Mouse (Mus musculus) erythroid progenitor cell, adult 5-6 weeks (primary cell): ENCODE results near the gene Gpr137b. TPM values are rescaled to one million over a fixed set of nuclear protein-coding genes. Genes with fewer than 3 reads are reported as not detected.
"Not testable (repeated sequence)": the region's sequence is repeated elsewhere in the genome, so short reads cannot be mapped to it uniquely, and the experiment has no call there.

ENCODE experiments used
- ATAC-seq: replicated peaks from 2 replicates; pipeline ENCODE4 v1.8.0; 2016; ENCODE audit warnings: moderate number of reproducible peaks, mild to moderate bottlenecking, moderate TSS enrichment, inconsistent platforms; ENCODE audit not compliant: poor library complexity, low FRiP score, severe bottlenecking
- total RNA-seq, 2 experiments: library from RNA; stranded (forward) in 1 of 2; stranded (reverse) in 1 of 2; fragments of 150-400 nt in 1 of 2; fragments of 186-747, 209-891 nt in 1 of 2; gene quantifications; 2 replicates each; pipeline versions ENCODE4 v1.2.3 to v1.2.4; 2015 to 2017; ENCODE audit warnings: low replicate concordance in 2 of 2

Gene Gpr137b
- 4.0 and 6.7 TPM in 2 replicates for total RNA-seq (2015; ENCODE audit: low replicate concordance)
- 2.1 and 20.1 TPM in 2 replicates for total RNA-seq (2017; ENCODE audit: low replicate concordance)

- ATAC-seq: not testable (repeated sequence)
Observed at GRCm38 (mm10) chr13:13393228-13394095, at the start of gene Gpr137b. Gpr137b (minus strand) TSS chr13:13394014.

DNA sequence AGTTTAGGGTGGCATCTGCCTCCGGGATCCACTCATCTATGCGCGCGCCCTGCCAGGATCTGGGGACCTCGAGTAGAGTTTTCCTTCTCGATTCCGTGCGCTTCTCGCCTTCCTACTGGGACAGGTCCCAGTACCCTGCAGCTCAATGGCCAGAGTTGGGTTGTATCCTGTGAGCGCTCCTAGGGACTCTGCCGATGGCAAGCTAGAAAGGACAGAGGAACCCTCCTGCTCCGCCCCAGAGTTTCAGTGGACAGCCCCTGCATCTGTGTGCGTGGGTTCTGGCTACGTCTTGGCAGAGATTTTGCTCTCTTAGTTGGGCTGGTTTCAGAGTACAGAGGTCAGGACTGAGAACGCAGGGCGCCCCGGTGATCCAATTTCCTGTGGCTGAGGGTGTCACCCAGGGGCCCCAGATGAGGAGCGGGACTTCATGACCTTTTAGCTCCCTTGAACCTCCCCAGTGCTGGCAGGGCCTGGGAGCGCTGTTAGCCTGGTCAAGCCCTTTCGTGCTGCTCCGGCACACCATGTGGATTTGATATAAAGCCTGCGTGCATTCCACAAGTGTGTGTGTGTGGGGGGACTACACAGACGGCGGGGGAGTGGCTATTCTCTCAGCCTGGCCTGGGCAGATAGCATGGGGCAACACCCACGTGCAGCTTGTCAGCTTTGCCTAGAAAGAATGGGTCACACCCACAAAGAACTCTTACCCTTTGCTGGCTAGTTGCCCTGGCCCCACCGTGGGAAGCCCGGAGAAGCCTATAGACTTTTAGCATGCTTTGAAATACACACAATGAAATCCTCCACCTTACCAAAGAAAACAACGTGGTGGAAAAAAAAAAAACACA, 44.5 kb upstream of the Gpr137b start:
- not testable (repeated sequence) for ATAC-seq

DNA sequence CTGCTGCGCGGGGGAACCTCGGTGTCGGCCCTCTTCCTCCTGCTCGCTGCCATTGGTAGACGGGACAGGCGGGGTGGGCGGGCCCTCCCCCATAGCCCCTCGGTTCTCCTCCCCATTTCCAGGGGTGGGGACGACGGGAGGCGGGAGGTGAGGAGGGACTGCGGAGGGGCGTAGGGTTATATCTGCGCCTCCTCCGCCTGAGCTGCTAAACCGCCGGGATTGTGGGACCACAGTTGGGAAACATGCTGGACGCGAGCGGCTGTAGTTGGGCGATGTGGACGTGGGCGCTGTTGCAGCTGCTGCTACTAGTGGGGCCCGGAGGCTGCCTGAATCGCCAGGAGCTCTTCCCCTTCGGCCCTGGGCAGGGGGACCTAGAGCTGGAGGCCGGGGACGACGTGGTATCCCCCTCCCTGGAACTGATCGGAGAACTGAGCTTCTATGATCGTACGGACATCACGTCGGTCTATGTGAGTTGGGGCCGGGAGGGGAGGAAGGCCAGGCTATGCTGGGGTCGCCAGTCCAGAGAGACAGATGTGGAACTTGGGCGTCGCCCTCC, 43.7 kb upstream of the Gpr137b start, which contains the start of gene Nid1:
TSS of gene Nid1 (plus strand) at position 92 of the 556 bp plus-strand sequence.
- not testable (repeated sequence) for ATAC-seq

DNA sequence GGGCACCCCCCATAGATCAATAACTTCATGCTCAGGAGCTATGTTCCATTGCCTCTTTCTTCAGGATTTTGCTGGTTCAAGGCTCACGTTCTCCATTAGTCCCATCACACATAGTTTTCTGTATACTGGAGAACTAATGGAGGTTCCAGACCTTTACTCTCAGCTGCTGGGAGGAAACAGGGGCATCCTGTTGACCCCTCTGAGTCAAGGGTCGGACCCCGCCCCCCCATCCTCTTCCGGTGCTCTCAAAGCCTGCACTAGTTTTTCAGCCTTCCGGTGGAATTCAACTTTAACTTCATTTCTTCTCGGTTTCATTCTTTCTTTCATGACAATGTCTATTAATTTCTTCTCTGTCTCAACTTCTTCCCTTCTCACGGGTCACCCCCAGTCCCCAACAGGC, 42.3 kb upstream of the Gpr137b start:
- ATAC-seq: not testable (repeated sequence)

DNA sequence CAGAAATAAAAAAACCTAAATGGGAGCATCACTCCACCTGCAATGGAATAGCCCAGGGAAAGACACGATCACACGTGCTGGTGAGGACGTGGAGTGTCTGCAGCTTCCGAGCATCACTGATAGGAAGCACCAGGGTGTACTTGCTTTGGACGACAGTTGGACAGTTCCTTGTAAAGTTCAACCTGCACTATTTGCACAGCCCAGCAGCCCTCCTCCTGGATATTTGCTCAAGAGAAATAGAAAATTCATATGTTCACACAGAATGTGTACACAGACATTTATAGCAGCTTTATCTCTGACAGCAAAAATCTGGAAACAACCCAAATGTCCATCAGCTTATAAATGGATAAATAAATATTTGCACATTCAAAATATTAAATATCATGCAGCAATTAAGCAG, 29.5 kb upstream of the Gpr137b start:
- not testable (repeated sequence) for ATAC-seq

DNA sequence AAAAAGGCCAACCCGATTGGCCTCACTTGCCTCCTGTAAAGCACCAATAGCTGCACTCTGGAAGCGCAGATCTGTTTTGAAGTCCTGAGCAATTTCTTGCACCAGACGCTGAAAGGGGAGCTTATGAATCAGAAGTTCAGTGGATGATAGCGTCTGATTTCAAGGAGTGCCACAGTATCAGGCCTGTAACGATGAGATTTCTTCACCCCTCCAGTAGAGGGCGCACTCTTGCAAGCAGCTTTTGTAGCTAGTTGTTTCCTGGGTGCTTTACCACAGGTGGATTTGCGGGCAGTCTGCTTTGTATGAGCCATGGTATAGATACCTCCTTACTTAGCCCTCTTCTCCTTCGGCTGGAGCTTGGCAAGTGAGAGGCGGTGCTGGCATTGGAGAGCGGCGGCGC, 25.0 kb upstream of the Gpr137b start:
- not testable (repeated sequence) for ATAC-seq

DNA sequence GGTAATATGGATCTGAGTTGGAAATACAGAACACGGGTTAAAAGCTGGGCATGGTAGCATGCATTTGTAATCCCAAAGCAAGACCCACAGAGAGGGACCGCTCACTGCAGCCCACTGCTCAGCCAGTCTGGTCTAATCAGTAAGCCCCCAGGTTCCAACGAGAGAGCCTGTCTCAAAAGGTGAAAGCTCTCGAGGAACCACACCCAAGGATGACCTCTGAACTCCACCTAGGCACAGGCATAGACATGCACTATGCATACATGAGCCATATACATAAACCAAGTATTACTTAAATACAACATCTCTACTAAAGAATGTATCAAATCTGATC, 22.2 kb upstream of the Gpr137b start:
- not testable (repeated sequence) for ATAC-seq

- not testable (repeated sequence) for ATAC-seq
Observed at GRCm38 (mm10) chr13:13415120-13416006, 21.5 kb upstream of the Gpr137b start.

DNA sequence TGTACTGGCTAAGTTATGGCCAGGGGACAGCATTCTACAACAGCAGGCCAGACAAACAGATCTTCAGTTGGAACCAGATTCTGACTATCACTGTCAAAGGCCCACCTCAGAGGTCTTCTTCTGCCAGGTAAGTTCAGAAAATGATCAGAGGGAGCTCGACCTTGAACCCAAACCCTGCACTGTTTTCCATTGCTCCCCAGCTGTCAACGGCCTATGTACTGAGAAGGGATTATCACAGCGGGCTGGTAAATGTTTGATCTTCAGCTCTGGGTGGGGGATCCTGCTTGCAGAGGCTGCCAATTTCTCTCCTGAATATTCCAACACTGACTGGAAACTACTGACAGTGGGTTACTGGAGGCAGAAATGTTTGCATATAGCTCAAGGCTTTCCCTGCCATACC, 20.4 kb upstream of the Gpr137b start:
- no peak for ATAC-seq

GRCm38 (mm10) chr13:13405511-13405910, 11.7 kb upstream of the Gpr137b start:
- not testable (repeated sequence) for ATAC-seq

GRCm38 (mm10) chr13:13404517-13405155, 10.8 kb upstream of the Gpr137b start:
- ATAC-seq: not testable (repeated sequence)

DNA sequence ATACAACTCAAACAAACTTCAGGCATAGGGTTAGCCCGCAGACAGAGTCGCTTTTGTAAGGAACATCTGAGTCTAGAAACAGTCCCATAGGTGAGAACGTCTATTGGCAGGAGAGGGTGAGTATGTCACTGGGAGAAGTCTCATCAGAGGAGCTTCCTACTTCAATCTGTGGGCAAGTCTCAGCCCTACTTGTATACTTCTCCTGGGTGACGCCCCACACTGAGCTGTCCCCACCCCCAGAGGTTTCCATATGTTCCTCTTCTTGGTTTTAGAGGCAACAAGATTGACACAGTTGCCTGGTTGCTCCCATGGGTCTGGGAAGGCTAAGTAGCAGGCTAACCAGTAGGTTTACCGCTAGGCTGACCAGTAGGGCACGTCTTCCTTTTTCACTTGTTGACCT, 10.0 kb upstream of the Gpr137b start:
- ATAC-seq: not testable (repeated sequence)

DNA sequence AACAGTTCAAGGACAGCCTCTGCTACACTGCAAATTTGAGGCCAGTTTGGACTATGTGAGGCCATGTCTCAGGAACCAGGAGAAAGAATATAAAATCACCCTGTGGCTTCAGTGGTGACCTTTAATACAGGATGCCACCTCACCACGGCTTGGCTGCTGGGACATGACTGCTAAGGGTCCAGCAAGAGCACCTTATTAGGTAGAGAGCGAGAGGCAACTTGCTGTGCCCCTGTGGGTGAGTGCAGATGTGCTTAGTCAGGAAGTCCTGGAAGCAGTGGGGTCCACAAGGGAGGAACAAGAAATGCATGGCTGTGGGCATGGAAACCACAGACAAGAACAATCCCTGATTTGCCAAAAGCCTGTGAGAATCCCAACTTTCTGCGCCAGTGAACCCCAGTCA, 9.6 kb upstream of the Gpr137b start:
- ATAC-seq: not testable (repeated sequence)

GRCm38 (mm10) chr13:13402818-13403217, 9.0 kb upstream of the Gpr137b start:
- ATAC-seq: not testable (repeated sequence)

DNA sequence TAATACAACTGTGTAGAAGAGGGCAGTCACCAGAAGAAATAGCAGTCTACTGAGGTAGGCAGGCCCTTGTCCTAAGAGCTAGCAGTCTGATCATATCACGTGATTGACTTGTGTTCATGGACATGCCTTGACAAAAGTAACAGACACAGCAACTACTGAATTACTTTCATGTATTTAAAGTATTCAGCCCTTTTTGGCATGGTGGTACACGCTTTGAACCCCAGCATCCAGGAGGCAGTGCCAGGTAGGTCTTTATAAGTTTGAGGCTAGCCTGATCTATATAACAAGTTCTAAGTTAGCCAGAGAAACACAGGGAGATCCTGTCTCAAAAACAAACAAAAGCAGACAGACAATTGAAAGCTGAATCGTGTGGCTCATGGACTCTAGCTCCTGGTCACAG, 7.0 kb upstream of the Gpr137b start:
- ATAC-seq: not testable (repeated sequence)

DNA sequence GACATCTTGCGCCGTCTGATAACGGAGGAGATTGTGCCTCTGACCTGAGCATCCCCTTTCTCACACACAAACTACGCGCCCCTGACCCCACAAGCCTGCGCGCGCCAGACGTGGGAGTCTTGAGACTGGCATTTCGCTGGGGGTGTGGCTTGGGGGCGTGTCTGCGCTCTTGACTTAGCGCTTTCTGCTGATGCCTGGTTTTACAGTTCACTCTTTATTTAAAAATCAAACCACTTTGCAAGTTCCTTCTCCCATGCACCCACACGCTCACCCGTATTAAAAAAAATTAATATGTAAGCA, 232 bp upstream of the Gpr137b start:
- ATAC-seq: not testable (repeated sequence)

DNA sequence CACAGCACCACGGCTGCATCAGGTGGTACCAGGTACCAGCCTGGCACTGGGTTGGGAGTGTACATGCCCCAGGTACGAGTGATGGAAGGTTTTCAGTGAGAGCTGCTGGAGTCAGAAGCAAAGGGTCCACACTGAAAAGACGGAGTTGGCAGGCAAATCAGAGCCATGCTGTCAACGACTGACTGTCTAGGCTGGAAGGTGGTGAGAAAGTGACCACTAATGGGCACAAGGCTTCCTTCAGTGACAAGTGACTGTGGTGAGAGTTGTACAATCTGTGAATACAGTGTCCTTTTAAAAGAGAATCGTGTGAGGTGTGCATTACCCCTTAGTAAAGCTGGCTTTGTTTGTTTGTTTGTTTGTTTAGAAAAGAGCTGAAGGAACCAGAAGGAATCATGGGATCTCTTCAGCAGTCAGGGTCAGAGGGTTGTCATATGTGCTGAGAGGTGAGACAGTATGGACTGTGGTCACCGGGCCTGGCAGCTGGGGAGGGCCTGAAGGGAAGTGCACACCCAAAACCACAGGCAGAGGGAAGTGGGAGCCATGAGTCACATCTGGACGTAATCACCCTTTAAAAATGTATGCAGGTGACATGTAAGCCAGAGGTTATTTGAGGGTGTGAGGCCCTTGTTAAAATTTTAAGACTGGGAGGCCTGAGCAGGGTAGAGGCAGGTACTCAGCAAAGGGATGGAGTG, 15.5 kb downstream of the Gpr137b start:
- ATAC-seq: not testable (repeated sequence)

DNA sequence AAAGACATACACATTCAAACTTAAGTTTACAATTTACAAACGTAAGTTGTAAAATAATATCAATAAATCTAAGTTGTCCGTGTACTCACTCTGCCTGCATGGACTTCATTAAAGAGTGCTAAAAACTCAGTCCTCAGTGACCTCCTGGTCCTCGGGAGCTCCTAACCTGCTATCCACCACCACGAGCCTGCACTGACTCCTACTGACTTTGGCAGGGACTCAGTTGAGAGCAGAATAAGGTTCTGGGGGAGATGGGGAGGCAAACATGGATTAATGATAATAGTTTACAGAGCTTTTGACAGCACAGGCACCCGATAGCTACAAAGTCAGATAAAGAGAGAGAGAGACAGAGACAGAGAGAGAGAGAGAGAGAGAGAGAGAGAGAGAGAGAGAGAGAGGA, 16.6 kb downstream of the Gpr137b start:
- ATAC-seq: no peak
